22 mouse cellular contexts compared by ENCODE assay signal in the genomic region with DNA sequence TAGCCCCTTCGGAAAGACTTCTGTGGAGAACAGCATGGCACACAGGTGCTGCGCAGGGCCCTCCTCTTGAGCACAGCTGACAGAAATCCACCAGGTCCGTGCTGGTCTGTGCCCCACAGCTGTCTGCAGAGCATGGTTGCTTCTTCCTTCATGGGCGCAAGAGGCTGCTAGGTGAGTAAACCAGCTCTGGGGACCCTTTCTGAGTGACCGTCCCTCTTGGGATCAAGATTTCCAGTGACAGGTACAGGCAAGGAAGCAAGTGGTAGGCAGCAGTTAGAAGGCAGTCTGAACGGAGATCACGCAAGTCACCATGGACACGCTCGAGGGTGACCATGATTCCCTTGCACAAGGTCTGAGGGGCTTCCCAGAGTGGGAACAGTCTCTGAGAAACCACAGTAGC. TPM values are rescaled to one million over a fixed set of nuclear protein-coding genes. Genes with fewer than 3 reads are reported as not detected.
A peak's percentile ranks its signal among the peaks of the same experiment; 100 is the strongest.
DNase-seq lines count a peak whose midpoint lies in the region; ATAC-seq and TF ChIP-seq lines count a peak whose summit lies in the region.
"Had no signal": no experiment of that assay in that cellular context is flagged by ENCODE, and none has a peak within 500 bp of the region (broad histone marks: within the 10 kb centered on the region; RNA-seq: fewer than 3 reads in every experiment).

No protein-coding gene starts in this region.

- no peak overlapping the region for H3K9ac ChIP-seq in heart, adult 2 months (ENCODE audit: low read depth, low read length)
- H3K9ac ChIP-seq in heart, embryonic 14.5 days (ENCODE audit: low read length), result peak overlapping the region; percentile 74
- H3K9ac ChIP-seq: embryonic facial prominence, embryonic 12.5 days; forebrain, embryonic 12.5 days; forebrain, postnatal 0 days; hindbrain, embryonic 12.5 days had no signal

- no peak overlapping the region for H3K4me2 ChIP-seq in heart, embryonic 14.5 days (ENCODE audit: low read length)
- H3K4me2 ChIP-seq: embryonic facial prominence, embryonic 12.5 days; forebrain, embryonic 12.5 days; hindbrain, embryonic 12.5 days had no signal

- intact Hi-C loops in heart, adult 2 months (cut with DNase I), result no loop called here
- intact Hi-C loops in heart, postnatal 25 days (cut with DNase I), result no loop called here

- 92% methylated on average over 9 of the region's 9 CpGs for WGBS in heart, adult 2 months
- 89% methylated on average over 9 of the region's 9 CpGs for WGBS in heart, embryonic 14.5 days
- 92% methylated on average over 9 of the region's 9 CpGs for WGBS in embryonic facial prominence, embryonic 10.5 days

- no peaks in the 10 kb centered on the region for H3K9me3 ChIP-seq in heart, embryonic 14.5 days (ENCODE audit: control insufficient read depth, low read length)
- H3K9me3 ChIP-seq in embryonic facial prominence, embryonic 10.5 days, result no peaks in the 10 kb centered on the region
- H3K9me3 ChIP-seq: embryonic facial prominence, embryonic 12.5 days; forebrain, embryonic 12.5 days; hindbrain, embryonic 12.5 days had no signal

- peak overlapping the region; percentile 91 for H3K27ac ChIP-seq in heart, adult 2 months
- peak overlapping the region; percentile 97; a peak in 3 of 4 replicates for H3K27ac ChIP-seq in heart, embryonic 14.5 days (replicated peaks in 1 of 2; ENCODE audit: control insufficient read depth in 1 of 2, insufficient read depth in 1 of 2, low read depth in 2 of 2, low read length in 2 of 2)
- H3K27ac ChIP-seq in brown adipose tissue, adult 24 weeks (replicated peaks; ENCODE audit: low read depth, low read length), result peak overlapping the region; percentile 73
- H3K27ac ChIP-seq in embryonic facial prominence, embryonic 10.5 days (replicated peaks), result peak overlapping the region; percentile 35
- H3K27ac ChIP-seq: embryonic facial prominence, embryonic 12.5 days; forebrain, embryonic 12.5 days; hindbrain, embryonic 12.5 days; hindbrain, postnatal 0 days had no signal

- no peak overlapping the region for H3K4me3 ChIP-seq in heart, adult 2 months
- no peak overlapping the region for H3K4me3 ChIP-seq in heart, embryonic 14.5 days (ENCODE audit: control insufficient read depth in 1 of 2, insufficient read depth in 1 of 2, low read depth in 1 of 2, low read length in 2 of 2)
- H3K4me3 ChIP-seq in brown adipose tissue, adult 24 weeks (ENCODE audit: insufficient read depth, low read depth, low read length), result peak overlapping the region; percentile 53
- H3K4me3 ChIP-seq in embryonic facial prominence, embryonic 10.5 days, result no peak overlapping the region
- H3K4me3 ChIP-seq: embryonic facial prominence, embryonic 12.5 days; forebrain, embryonic 12.5 days; hindbrain, embryonic 12.5 days had no signal

- no peak for TF ChIP-seq CTCF in heart, adult 2 months (IDR thresholded peaks at IDR 0.05)

- no peak for DNase-seq in heart, adult 2 months
- no peak for DNase-seq in heart, postnatal 25 days (ENCODE audit: low spot score)
- no peak for DNase-seq in heart, postnatal 4 days
- no peak for DNase-seq in embryonic facial prominence, embryonic 10.5 days (ENCODE audit: low spot score)
- DNase-seq in right cerebral cortex, adult 18-20 months, result no peak
- DNase-seq: cerebellum, adult 11 months; cerebellum, adult 8-10 months; cerebellum, postnatal 14 days; embryo, embryonic 11 days; forebrain, postnatal 0 days; gastrocnemius, postnatal 25 days; kidney, adult 11 months; kidney, adult 9 months had no signal

- no peak for ATAC-seq in heart, embryonic 14.5 days (ENCODE audit: insufficient number of reproducible peaks, insufficient read depth, low FRiP score, low read depth)

- H3K27me3 ChIP-seq in heart, adult 2 months (ENCODE audit: control insufficient read depth, insufficient read depth, low read length), result no peaks in the 10 kb centered on the region
- no peaks in the 10 kb centered on the region for H3K27me3 ChIP-seq in heart, embryonic 14.5 days (ENCODE audit: control insufficient read depth, insufficient read depth, low read length)
- no peaks in the 10 kb centered on the region for H3K27me3 ChIP-seq in embryonic facial prominence, embryonic 10.5 days (replicated peaks; ENCODE audit: low read depth, poor library complexity, severe bottlenecking)
- H3K27me3 ChIP-seq: embryonic facial prominence, embryonic 12.5 days; forebrain, embryonic 12.5 days had no signal

- H3K4me1 ChIP-seq in heart, adult 2 months (ENCODE audit: control insufficient read depth, insufficient read depth, low read length), result peaks cover 39% of the 10 kb centered on the region
- H3K4me1 ChIP-seq in heart, embryonic 14.5 days (ENCODE audit: control insufficient read depth in 2 of 2, insufficient read depth in 2 of 2, low read length in 2 of 2), result peaks cover 49 to 55% of the 10 kb centered on the region in 2 experiments
- H3K4me1 ChIP-seq in brown adipose tissue, adult 24 weeks (ENCODE audit: control insufficient read depth, insufficient read depth, insufficient read length, low read length), result peaks cover 28% of the 10 kb centered on the region
- peaks cover 38% of the 10 kb centered on the region for H3K4me1 ChIP-seq in embryonic facial prominence, embryonic 10.5 days

- 0 out of 2 replicates have a peak, but pooled peaks have one; percentile 3 for TF ChIP-seq EP300 in heart, adult 2 months (IDR thresholded peaks at IDR 0.05; ENCODE audit: insufficient read depth, low read depth, low read length)

- peaks cover 2% of the 10 kb centered on the region; the same call in 1 of the 2 replicates for H3K36me3 ChIP-seq in heart, adult 2 months (ENCODE audit: control insufficient read depth, insufficient read depth, low read length)
- H3K36me3 ChIP-seq in heart, embryonic 14.5 days (ENCODE audit: control insufficient read depth, insufficient read depth, low read length), result no peaks in the 10 kb centered on the region
- no peaks in the 10 kb centered on the region for H3K36me3 ChIP-seq in embryonic facial prominence, embryonic 10.5 days (replicated peaks)
- H3K36me3 ChIP-seq: embryonic facial prominence, embryonic 12.5 days; forebrain, embryonic 12.5 days; hindbrain, embryonic 12.5 days had no signal

- 0 out of 2 replicates have a peak, but pooled peaks have one; percentile 3 for TF ChIP-seq POLR2A in heart, adult 2 months (IDR thresholded peaks at IDR 0.05; ENCODE audit: insufficient read depth, low read depth, low read length)

- no peaks in the 10 kb centered on the region for H3K79me2 ChIP-seq in heart, adult 2 months (replicated peaks; ENCODE audit: control insufficient read depth, insufficient read depth, low read length)

RNA-seq across cellular contexts. Expression of a gene that starts 0.3 kb away (rescaled TPM):
- total RNA-seq in heart, adult 2 months (2021), result 10 to 100 TPM; 34.7 to 38.6 TPM
- 52.9 and 63.1 TPM in 2 replicates for polyA plus RNA-seq in heart, adult 2 months (2012; rRNA removed)
- 10 to 100 TPM; 24.6 to 26.9 TPM for total RNA-seq in heart, postnatal 25 days (2021)
- polyA plus RNA-seq in heart, embryonic 14.5 days (2014; fragmentation: Nextera tagmentation; extraction: Ambion mirVana), result 5.6 and 6.4 TPM in 2 replicates
- 10 to 100 TPM; 25.6 to 26.5 TPM for total RNA-seq in heart, postnatal 4 days (2021)
- 130 and 140 TPM in 2 replicates for polyA plus RNA-seq in brown adipose tissue, adult 24 weeks (2012; ENCODE audit: insufficient read depth, insufficient read length, missing spikeins)
- not detected in 2 replicates for polyA plus RNA-seq in embryonic facial prominence, embryonic 10.5 days (2016; fragmentation: Nextera tagmentation; extraction: Ambion mirVana)
- total RNA-seq: common myeloid progenitor, adult 5-6 weeks; ES-E14; hindbrain, postnatal 0 days had no signal
- polyA plus RNA-seq: embryonic facial prominence, embryonic 12.5 days; forebrain, embryonic 12.5 days; forebrain, postnatal 0 days had no signal

RNA-seq across cellular contexts. Expression of a gene that starts 27.0 kb away (rescaled TPM):
- not detected for total RNA-seq in heart, adult 2 months (2021)
- 0.44 and 0.62 TPM in 2 replicates for polyA plus RNA-seq in heart, adult 2 months (2012; rRNA removed)
- total RNA-seq in heart, postnatal 25 days (2021), result not detected
- polyA plus RNA-seq in heart, embryonic 14.5 days (2014; fragmentation: Nextera tagmentation; extraction: Ambion mirVana), result 0.40 and 0.54 TPM in 2 replicates
- under 1 TPM; 0.11 to 0.12 TPM for total RNA-seq in heart, postnatal 4 days (2021)
- polyA plus RNA-seq in brown adipose tissue, adult 24 weeks (2012; ENCODE audit: insufficient read depth, insufficient read length, missing spikeins), result not detected in 2 replicates
- polyA plus RNA-seq in embryonic facial prominence, embryonic 10.5 days (2016; fragmentation: Nextera tagmentation; extraction: Ambion mirVana), result 1.5 and 1.6 TPM in 2 replicates
- total RNA-seq: common myeloid progenitor, adult 5-6 weeks; gastrocnemius, adult 18-20 months had no signal

Comparison
In these comparisons a context has a peak if more than half of its experiments do, and no peak if none do; other contexts are left out.
1. H3K27ac ChIP-seq: peak in every context shown above with its lines; median percentile 97 in heart, embryonic 14.5 days; 91 in heart, adult 2 months; 73 in brown adipose tissue, adult 24 weeks; 35 in embryonic facial prominence, embryonic 10.5 days.